Mouse (Mus musculus) stomach, postnatal 0 days (tissue): ENCODE measurements around the gene Nme3.

Experiments
- CTCF ChIP-seq: IDR thresholded peaks from 2 replicates; pipeline ENCODE4 v1.5.1; 2016; ENCODE audit warnings: antibody characterized with exemption, low read depth, mild to moderate bottlenecking, moderate library complexity
- EP300 ChIP-seq: optimal IDR thresholded peaks from 2 replicates; pipeline ENCODE3; 2016; ENCODE audit warnings: antibody characterized with exemption

- no peak for TF ChIP-seq EP300
- no peak for TF ChIP-seq CTCF
These were observed 5.9 kb upstream of the Nme3 start for GRCm38 (mm10) chr17:24890151-24891092.
